Mouse (Mus musculus) mouse trophoblast stem cell (cell line): ENCODE data around the gene Zcchc12.

ENCODE experiments used
- in situ Hi-C, 2 experiments: fragments of 300-500 bp; cut with MseI, MboI; formaldehyde crosslinking; loops; 2 replicates in 1 of 2; 3 replicates in 1 of 2; pipeline ENCODE4 v1.15.1; 2025

Gene Zcchc12

DNA sequence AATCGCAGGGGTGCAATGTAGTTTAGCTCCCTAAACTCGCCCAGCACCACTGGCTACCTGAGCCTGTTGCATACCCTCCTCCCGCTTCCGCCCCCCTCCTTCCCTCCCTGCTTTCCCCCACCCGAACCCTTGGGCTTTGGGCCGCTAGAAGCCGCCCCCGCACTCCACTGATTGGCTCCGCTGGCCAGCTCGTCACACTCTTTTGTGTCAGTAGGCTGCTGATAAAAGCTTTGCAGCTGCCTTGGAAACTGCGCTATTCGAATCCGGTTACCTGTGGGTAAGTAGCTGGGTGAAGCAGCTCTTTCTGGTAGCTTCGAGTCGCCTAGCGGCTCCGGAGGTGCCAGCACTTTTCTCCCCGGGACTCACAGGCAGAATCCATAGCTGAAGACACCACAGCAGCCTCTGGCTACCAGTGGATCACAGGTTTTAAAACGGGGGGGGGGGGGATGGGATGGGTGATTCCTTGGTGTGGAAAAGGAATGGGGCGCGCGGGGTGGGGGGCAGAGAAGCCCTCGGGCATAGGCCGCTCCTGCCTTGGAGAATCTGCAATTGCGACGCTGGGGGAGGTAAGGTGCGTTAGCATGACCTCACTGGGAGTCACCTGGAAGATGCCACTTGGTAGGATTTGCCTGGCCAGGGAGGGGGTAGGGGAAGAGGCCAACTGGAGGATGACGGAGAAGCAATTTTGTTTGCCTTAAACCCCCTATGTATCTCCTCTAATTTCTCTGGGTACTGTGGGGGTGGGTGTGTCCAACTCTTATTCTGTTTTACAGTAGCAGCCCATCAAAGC is at the start of gene Zcchc12:
Zcchc12 (plus strand) TSS at position 169 of the 790 bp plus-strand sequence.
- in situ Hi-C loops: loop anchor here (25.0 kb wide), 2 partner anchors 359 to 384 kb away; no protein-coding TSS in a partner anchor

GRCm38 (mm10) chrX:36146746-36147145 is 49.0 kb upstream of the Zcchc12 start:
- in situ Hi-C loops: no loop called here

GRCm38 (mm10) chrX:36150100-36150499 is 45.6 kb upstream of the Zcchc12 start:
- in situ Hi-C loops: no loop called here

- in situ Hi-C loops: no loop called here
Observed at GRCm38 (mm10) chrX:36156677-36157076, 39.0 kb upstream of the Zcchc12 start.

- in situ Hi-C loops: no loop called here
Observed at GRCm38 (mm10) chrX:36161567-36161966, 34.1 kb upstream of the Zcchc12 start.

DNA sequence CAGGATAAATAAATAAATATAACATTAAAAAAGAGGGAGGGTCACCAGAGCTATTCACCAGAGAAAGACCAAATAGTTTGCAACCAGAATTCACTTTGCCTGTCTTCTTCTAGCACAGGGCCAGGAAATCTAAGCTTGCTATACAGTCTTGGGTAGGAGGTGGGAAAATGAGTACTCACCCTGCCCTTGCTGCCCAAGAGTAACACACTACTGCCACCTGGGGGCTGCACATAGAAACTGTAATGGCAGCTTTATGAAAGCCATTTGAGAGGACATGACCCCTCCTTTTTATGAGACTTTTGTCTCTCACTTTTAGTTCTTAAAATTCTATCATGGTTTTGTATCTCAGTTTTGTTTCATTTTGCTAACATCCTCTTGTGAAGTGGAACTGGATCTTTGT is 12.1 kb upstream of the Zcchc12 start:
- in situ Hi-C loops: loop anchor here (25.0 kb wide), 2 partner anchors 346 to 371 kb away; no protein-coding TSS in a partner anchor

DNA sequence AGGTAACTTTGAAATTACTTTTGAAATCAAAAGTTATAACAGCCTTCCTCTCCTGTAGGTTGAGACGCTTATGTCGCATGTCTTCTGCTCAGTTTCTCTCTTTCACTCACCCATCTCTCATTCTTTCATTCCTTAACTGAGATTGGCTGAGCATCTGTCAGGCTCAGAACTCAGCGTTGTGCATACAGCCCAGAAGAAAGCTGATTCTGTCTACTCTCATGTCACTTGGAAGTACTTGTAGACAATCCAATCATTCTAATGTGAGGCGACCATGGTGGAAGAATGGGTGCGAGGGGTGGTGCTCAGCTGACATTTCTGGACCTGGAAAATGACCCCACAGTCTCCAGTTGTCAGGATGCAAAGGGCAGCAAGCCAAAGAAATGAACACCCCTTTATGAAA is 9.7 kb upstream of the Zcchc12 start:
- in situ Hi-C loops: loop anchor here (25.0 kb wide), 2 partner anchors 349 to 374 kb away; no protein-coding TSS in a partner anchor

- in situ Hi-C loops: loop anchor here (25.0 kb wide), 2 partner anchors 349 to 374 kb away; no protein-coding TSS in a partner anchor
Observed at GRCm38 (mm10) chrX:36186443-36186842, 9.3 kb upstream of the Zcchc12 start.

GRCm38 (mm10) chrX:36193951-36194350 is 1.8 kb upstream of the Zcchc12 start:
- in situ Hi-C loops: loop anchor here (25.0 kb wide), 2 partner anchors 357 to 382 kb away; no protein-coding TSS in a partner anchor

GRCm38 (mm10) chrX:36209554-36209953 is 13.8 kb downstream of the Zcchc12 start:
- in situ Hi-C loops: no loop called here

GRCm38 (mm10) chrX:36211216-36211615 is 15.5 kb downstream of the Zcchc12 start:
- in situ Hi-C loops: no loop called here

DNA sequence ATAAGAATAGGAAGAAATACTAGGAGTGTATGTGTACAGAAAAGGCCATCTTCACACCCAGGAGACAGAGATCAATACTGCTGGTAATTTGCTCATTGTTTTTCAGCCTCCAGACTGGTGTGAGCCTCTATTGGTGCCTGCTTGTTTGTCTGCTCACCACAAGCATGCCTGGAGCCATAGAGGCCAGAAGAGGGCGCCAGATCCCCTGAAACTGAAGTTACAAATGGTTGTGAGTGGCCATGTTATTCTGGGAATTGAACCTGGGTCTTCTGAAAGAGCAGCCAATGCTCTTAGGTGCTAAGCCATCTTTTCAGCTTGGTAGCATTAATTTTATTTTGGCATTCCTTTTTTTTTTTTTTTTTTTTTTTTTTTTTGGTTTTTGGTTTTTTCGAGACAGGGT is 25.7 kb downstream of the Zcchc12 start:
- in situ Hi-C loops: loop anchor here in 1 of 2 experiments (10.0 kb wide), 1 partner anchor 173 kb away; no protein-coding TSS in a partner anchor

DNA sequence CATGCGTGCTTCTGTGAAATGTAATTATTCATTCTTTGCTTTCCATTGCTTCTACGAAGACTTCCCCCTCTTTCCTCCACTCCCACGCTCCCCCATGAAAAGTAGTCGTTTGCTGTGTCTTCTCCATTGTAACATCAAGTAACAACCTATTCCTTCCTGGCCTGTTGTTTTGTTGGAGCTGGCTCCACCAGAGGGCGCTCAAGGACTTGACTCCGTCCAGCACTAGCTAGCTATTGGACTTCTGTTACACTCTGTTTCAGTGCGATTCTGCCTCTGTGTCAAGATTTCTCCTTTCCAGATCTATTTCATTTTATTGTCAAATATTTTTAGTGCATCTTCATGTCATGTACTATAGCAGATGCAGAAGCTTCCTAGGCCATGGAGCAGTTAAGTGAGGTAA is 30.1 kb downstream of the Zcchc12 start:
- in situ Hi-C loops: loop anchor here (5.0 to 10.0 kb wide), 2 partner anchors 169 to 182 kb away; no protein-coding TSS in a partner anchor

DNA sequence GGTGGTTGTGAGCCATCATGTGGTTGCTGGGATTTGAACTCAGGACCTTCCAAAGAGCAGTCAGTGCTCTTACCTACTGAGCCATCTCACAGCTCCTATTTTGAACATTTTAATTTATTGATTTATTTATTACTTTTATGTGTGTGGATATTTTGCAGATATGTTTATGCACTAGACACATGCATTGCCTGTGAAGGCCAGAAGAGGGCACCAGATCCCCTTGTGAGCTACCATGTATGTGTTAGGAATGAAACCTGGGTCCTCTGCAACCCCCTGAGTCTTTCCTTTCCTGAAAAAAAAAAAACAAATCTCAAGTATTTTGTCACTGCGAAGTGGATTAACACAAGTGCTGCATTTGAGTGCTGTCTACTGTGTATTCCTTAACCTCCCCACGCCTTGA is 30.9 kb downstream of the Zcchc12 start:
- in situ Hi-C loops: loop anchor here (5.0 to 10.0 kb wide), 2 partner anchors 168 to 181 kb away; no protein-coding TSS in a partner anchor

- in situ Hi-C loops: loop anchor here (5.0 to 10.0 kb wide), 2 partner anchors 166 to 178 kb away; no protein-coding TSS in a partner anchor
Observed at GRCm38 (mm10) chrX:36228861-36229260, 33.2 kb downstream of the Zcchc12 start.

- in situ Hi-C loops: loop anchor here (5.0 to 10.0 kb wide), 2 partner anchors 166 to 178 kb away; no protein-coding TSS in a partner anchor
Observed at GRCm38 (mm10) chrX:36229273-36229672, 33.6 kb downstream of the Zcchc12 start.

DNA sequence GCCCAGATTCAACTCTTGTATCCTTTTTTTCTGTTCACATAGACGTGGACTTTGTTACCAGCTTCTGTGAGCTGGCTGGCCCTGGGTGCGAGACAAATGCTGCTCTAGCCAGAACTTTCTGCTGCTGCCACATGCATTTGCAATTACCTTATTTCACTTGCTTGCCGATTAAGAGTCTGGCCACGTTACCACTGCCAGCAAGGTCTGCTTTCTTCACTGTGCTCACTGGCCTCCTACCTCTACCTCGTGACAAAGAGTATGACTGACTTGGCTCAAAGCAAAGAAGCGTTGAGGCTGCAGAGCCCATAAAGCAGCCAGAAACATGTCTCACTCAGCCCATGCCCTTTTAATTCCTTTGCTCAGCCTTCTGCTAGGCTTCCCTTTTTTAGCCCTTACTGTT is 39.9 kb downstream of the Zcchc12 start:
- in situ Hi-C loops: no loop called here
